Mouse (Mus musculus) brain, adult 10 weeks (tissue): Measurements from ENCODE around the gene Casq2. TPM values are rescaled to one million over a fixed set of nuclear protein-coding genes. Genes with fewer than 3 reads are reported as not detected.

Experiments used
- polyA plus RNA-seq: library from polyadenylated mRNA; stranded (reverse); fragments of 350-450 nt; fragmentation: Illumina TruSeq; extraction: RNeasy Lipid Tissue Mini Kit (QIAGEN cat#74804); gene quantifications from one replicate; pipeline ENCODE4 v1.2.3, GENCODE M21; 2015; ENCODE audit warnings: low read depth, low replicate concordance

The Casq2 gene
- 7.5 TPM for polyA plus RNA-seq

DNA sequence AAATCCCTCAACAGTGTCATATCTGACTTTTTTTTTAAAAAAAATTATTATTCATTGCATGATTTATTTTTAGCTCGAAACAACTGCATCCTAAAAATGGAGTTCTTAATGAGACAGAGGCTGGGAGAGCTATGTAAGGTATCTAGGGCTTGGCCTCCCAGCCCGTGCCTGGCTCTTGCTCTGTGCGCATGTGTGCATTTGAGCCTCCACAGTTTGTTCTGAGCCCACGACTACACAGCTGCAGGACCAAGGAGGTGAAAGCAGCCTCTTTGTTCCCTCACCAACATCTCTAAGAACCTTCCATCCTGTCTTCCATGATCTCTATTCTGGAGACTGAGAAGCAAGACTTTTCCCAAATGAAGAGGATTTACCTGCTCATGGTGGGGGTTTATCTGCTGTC lies at the start of gene Casq2:
Gene Casq2 (plus strand): TSS at position 133 of the 400 bp plus-strand sequence.

Other genes with a start within 250 kb of the Casq2 start
- gene Mab21l3, start 237.5 kb upstream of the Casq2 start, polyA plus RNA-seq = not detected
- 5.1 TPM for gene Slc22a15, start 162.0 kb upstream of the Casq2 start, polyA plus RNA-seq
- 1.8 TPM for gene Nhlh2, start 76.3 kb upstream of the Casq2 start, polyA plus RNA-seq
- gene Vangl1, start 118.3 kb downstream of the Casq2 start, polyA plus RNA-seq = 4.5 TPM